ENCODE assay signal across 21 mouse cellular contexts in the genomic region with DNA sequence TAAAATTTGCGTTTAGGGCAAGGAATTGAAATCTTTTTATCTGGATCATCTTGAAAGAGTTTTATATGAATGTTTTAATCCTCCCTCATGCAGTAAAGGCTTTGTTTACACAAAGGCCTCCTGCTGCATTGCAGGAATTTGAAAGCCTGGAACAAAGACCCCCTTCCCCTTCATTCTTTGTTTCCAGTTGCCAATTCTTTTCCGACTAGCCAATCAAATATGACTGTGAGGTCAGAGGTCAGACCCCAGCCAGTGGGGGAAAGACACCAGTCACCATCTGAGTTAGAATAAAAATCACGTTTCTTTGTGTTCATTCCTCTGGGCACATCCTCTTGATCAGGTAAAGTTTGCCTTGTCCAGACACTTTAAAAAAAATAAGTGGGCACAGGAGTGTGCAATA.
A peak's percentile ranks its signal among the peaks of the same experiment; 100 is the strongest.
DNase-seq lines count a peak whose midpoint lies in the region; ATAC-seq and TF ChIP-seq lines count a peak whose summit lies in the region.
"Had no signal": no experiment of that assay in that cellular context is flagged by ENCODE, and none has a peak within 500 bp of the region (broad histone marks: within the 10 kb centered on the region; RNA-seq: fewer than 3 reads in every experiment).

No protein-coding gene starts in this region.

- peaks cover 20% of the 10 kb centered on the region for H3K4me1 ChIP-seq in midbrain, embryonic 10.5 days
- no peaks in the 10 kb centered on the region for H3K4me1 ChIP-seq in midbrain, postnatal 0 days (ENCODE audit: insufficient read depth, low read length)
- H3K4me1 ChIP-seq: embryonic facial prominence, embryonic 13.5 days; heart, embryonic 10.5 days; hindbrain, embryonic 15.5 days had no signal

- H3K27me3 ChIP-seq in midbrain, embryonic 10.5 days (ENCODE audit: low read depth, poor library complexity, severe bottlenecking), result no peaks in the 10 kb centered on the region
- no peaks in the 10 kb centered on the region for H3K27me3 ChIP-seq in midbrain, postnatal 0 days (ENCODE audit: insufficient read depth, low read length)
- H3K27me3 ChIP-seq: embryonic facial prominence, embryonic 13.5 days; hindbrain, embryonic 15.5 days had no signal

- H3K9ac ChIP-seq in midbrain, postnatal 0 days (replicated peaks; ENCODE audit: low read length, poor library complexity, severe bottlenecking), result no peak overlapping the region
- H3K9ac ChIP-seq: embryonic facial prominence, embryonic 13.5 days; hindbrain, embryonic 15.5 days had no signal

- no peaks in the 10 kb centered on the region for H3K36me3 ChIP-seq in midbrain, embryonic 10.5 days
- H3K36me3 ChIP-seq in midbrain, postnatal 0 days (ENCODE audit: insufficient read depth, low read length), result no peaks in the 10 kb centered on the region
- H3K36me3 ChIP-seq: embryonic facial prominence, embryonic 13.5 days; G1E; heart, embryonic 10.5 days; hindbrain, embryonic 15.5 days had no signal

- no peak for TF ChIP-seq CTCF in midbrain, postnatal 0 days (IDR thresholded peaks at IDR 0.05)

- no peak overlapping the region for H3K4me2 ChIP-seq in midbrain, postnatal 0 days (ENCODE audit: low read depth, low read length, poor library complexity, severe bottlenecking)
- H3K4me2 ChIP-seq: embryonic facial prominence, embryonic 13.5 days; hindbrain, embryonic 15.5 days had no signal

- 25% methylated on average over 3 of the region's 3 CpGs for WGBS in midbrain, embryonic 10.5 days
- 14% methylated on average over 3 of the region's 3 CpGs for WGBS in midbrain, postnatal 0 days

- H3K4me3 ChIP-seq in midbrain, embryonic 10.5 days, result no peak overlapping the region
- H3K4me3 ChIP-seq in midbrain, postnatal 0 days (ENCODE audit: low read depth, low read length), result no peak overlapping the region
- H3K4me3 ChIP-seq: embryonic facial prominence, embryonic 13.5 days; heart, embryonic 10.5 days; hindbrain, embryonic 15.5 days had no signal

- peak overlapping the region; percentile 74 for H3K27ac ChIP-seq in midbrain, embryonic 10.5 days (replicated peaks)
- no peak overlapping the region for H3K27ac ChIP-seq in midbrain, postnatal 0 days (ENCODE audit: low read depth, low read length)
- H3K27ac ChIP-seq: embryonic facial prominence, embryonic 13.5 days; heart, embryonic 10.5 days; hindbrain, embryonic 15.5 days had no signal

- DNase-seq in midbrain, embryonic 10.5 days (ENCODE audit: low spot score), result peak; percentile 47
- no peak for DNase-seq in midbrain, postnatal 0 days (ENCODE audit: low spot score)
- DNase-seq in R1 (ENCODE audit: low read depth, low spot score), result peak; percentile 55
- peak; percentile 52 for DNase-seq in embryo, embryonic 10.5 days (ENCODE audit: low spot score)
- DNase-seq in testis, postnatal 14 days (ENCODE audit: low spot score), result no peak
- DNase-seq in gastrocnemius, adult 8-10 months (ENCODE audit: low spot score in 2 of 2), result no peak
- DNase-seq: adrenal gland, postnatal 10 days; cerebellum, adult 11-12 months; cerebellum, adult 9-10 months; cerebellum, postnatal 36 days; gastrocnemius, postnatal 10 days; heart, adult 18-20 months; heart, postnatal 10 days; heart, postnatal 4 days had no signal

- no peaks in the 10 kb centered on the region for H3K9me3 ChIP-seq in midbrain, embryonic 10.5 days (replicated peaks)
- no peaks in the 10 kb centered on the region for H3K9me3 ChIP-seq in midbrain, postnatal 0 days (ENCODE audit: low read length)
- H3K9me3 ChIP-seq: embryonic facial prominence, embryonic 13.5 days; heart, embryonic 10.5 days; hindbrain, embryonic 15.5 days had no signal

- ATAC-seq in midbrain, postnatal 0 days (ENCODE audit: low FRiP score), result no peak
- ATAC-seq: forebrain, embryonic 14.5 days; inflammation-experienced regulatory T-cells, adult 6 months; intestine, postnatal 0 days had no signal

Comparison
In these comparisons a context has a peak if more than half of its experiments do, and no peak if none do; other contexts are left out.
1. DNase-seq: peak in midbrain, embryonic 10.5 days (single experiment), R1 (single experiment) and embryo, embryonic 10.5 days (single experiment); none in midbrain, postnatal 0 days (single experiment), testis, postnatal 14 days (single experiment) and gastrocnemius, adult 8-10 months (0 of 2).